Mouse (Mus musculus) kidney, adult 2 months (tissue): Measurements from ENCODE around the gene Gm21974.
A peak's percentile ranks its signal among the peaks of the same experiment; 100 is the strongest.

Source experiments
- CTCF ChIP-seq: fragments of 200-500 bp; conservative IDR thresholded peaks from 2 replicates; pipeline ENCODE4 v1.5.1; 2011; ENCODE audit warnings: low read depth, mild to moderate bottlenecking, control low read depth, low read length, moderate library complexity, mixed read lengths; ENCODE audit not compliant: insufficient read depth, insufficient read length
- POLR2A ChIP-seq: fragments of 200-500 bp; IDR thresholded peaks from one replicate; pipeline ENCODE4 v1.6.1; 2011; ENCODE audit warnings: low read depth, low read length, control low read depth

GRCm38 (mm10) chr7:127870136-127870821, 25.0 kb downstream of the Gm21974 start:
- TF ChIP-seq POLR2A (no peak), CTCF (0 out of 2 replicates have a peak, but pooled peaks have one; percentile 22)
